Mouse (Mus musculus) lung, postnatal 14 days (tissue): ENCODE data around the gene Ccl17.
A peak's percentile ranks its signal among the peaks of the same experiment; 100 is the strongest.
"Not testable (repeated sequence)": the region's sequence is repeated elsewhere in the genome, so short reads cannot be mapped to it uniquely, and the experiment has no call there.

ENCODE experiments used
- DNase-seq: peaks from one replicate; pipeline ENCODE4 v3.0.0; 2021

Gene Ccl17

GRCm38 (mm10) chr8:94828284-94828683 is 18.0 kb downstream of the Ccl17 start:
- no peak for DNase-seq

DNA sequence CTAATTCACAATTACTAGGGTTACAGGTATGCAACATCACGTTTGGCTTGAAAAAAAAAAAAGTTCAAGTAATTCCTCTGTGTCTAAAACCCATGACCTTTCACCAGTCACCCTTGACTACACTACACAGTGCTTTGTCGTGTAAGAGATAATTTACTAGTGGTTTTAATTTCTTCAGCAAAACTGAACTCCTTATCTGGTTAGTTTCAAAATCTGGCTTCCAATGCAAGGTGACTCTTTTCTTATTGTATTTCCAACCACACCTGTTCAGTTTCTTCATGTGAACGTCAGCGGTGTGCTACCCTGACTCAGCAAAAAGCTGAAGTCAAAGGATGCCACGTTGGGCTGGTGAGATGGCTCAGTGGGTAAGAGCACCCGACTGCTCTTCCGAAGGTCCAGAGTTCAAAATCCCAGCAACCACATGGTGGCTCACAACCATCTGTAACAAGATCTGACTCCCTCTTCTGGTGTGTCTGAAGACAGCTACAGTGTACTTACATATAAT is 23.7 kb downstream of the Ccl17 start:
- not testable (repeated sequence) for DNase-seq

DNA sequence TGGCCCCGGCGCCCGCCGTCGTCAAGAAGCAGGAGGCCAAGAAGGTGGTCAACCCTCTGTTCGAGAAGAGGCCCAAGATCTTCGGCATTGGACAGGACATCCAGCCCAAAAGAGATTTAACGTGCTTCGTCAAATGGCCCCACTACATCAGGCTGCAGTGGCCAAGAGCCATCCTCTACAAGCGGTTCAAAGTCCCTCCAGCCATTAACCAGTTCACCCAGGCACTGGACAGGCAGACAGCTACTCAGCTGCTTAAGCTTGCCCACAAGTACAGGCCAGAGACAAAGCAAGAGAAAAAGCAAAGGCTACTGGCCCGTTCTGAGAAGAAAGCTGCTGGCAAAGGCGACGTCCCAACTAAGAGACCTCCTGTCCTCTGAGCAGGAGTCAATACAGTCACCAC is 25.5 kb downstream of the Ccl17 start:
- DNase-seq = not testable (repeated sequence)

- DNase-seq = no peak
Measured at GRCm38 (mm10) chr8:94836456-94837240, 26.4 kb downstream of the Ccl17 start.

GRCm38 (mm10) chr8:94837662-94838574 is 27.7 kb downstream of the Ccl17 start, which contains the start of the genes Coq9 and Ciapin1:
Gene Coq9 (plus strand): TSS chr8:94838321.
Gene Ciapin1 (minus strand): TSS chr8:94838358.
- peak; percentile 95 for DNase-seq

GRCm38 (mm10) chr8:94838600-94838999 is 28.3 kb downstream of the Ccl17 start:
- DNase-seq = peak; percentile 77

DNA sequence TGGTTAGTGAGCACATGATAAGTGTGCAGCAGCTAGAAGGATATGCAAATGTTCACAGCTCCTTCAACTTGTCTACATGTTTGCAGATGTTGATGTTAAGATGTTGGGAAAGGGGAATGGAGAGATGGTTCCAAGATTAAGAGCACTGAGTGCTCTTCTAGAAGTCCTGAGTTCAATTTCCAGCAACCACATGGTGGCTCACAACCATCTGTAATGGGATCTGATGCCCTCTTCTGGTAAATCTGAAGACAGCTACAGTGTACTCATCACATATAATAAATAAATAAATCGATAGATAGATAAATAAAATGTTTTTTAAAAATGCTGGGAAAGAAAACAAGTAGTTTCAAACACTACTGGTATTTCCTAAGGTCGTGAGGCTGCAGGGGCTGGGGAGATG is 30.9 kb downstream of the Ccl17 start:
- no peak for DNase-seq

- no peak for DNase-seq
Measured at GRCm38 (mm10) chr8:94850049-94850448, 39.8 kb downstream of the Ccl17 start.

DNA sequence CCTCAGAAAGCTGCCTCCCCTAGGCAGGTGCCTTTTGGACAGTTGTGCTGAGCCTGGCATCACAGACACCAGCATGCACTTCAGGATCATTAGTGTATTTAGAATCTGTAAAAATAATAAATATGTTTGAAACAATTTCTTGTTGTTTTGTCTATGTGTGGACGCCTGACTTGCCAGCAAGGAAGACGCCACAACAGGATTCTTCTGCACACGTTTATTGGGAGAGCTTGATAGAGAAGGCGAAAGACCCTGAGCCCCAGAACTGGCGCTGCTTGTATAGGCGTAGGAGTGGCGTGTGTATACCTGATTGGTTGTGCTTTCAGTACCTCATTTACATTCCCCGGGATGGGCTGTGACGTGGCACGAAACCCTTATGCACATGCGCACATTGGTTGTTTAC is 44.5 kb downstream of the Ccl17 start:
- not testable (repeated sequence) for DNase-seq

GRCm38 (mm10) chr8:94857011-94857345 is 46.7 kb downstream of the Ccl17 start:
- no peak for DNase-seq

GRCm38 (mm10) chr8:94857346-94858173 is 47.3 kb downstream of the Ccl17 start, which contains the start of gene Polr2c:
Gene Polr2c (plus strand): TSS chr8:94857450.
- DNase-seq = peak; percentile 92

DNA sequence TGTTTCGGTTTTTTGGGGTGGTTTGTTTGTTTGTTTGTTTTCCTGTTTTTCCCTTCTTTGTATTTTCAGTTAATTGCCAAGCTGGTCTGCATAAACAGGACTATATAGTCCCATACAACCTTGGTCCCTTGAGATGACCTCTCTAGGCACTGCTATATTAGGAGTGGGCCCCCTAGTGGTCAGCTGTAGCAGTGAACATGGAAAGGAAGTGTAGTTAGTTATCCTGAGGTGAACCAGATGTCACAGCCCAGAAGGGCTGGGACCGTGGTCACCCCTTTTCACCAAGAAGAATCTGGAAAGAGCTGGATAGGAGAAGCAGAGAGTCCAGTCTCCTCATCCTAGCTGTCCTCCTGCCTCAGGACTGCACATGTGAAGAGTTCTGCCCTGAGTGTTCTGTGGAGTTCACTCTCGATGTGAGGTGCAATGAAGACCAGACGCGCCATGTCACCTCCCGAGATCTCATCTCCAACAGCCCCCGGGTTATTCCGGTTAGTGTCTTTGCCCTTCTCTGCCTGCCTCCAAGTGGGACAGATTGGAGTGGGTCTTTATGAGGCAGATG is 51.2 kb downstream of the Ccl17 start:
- DNase-seq = peak; percentile 80
